Mouse (Mus musculus) T-helper 2 cell (primary cell): ENCODE data around the gene Gabrp.

ENCODE experiments used
- in situ Hi-C: fragments of 300-600 bp; cut with MboI, MseI; formaldehyde crosslinking; loops from one replicate; pipeline ENCODE4 v1.15.1; 2025; ENCODE audit warnings: high pct_unique_total_duplicates

The Gabrp gene

DNA sequence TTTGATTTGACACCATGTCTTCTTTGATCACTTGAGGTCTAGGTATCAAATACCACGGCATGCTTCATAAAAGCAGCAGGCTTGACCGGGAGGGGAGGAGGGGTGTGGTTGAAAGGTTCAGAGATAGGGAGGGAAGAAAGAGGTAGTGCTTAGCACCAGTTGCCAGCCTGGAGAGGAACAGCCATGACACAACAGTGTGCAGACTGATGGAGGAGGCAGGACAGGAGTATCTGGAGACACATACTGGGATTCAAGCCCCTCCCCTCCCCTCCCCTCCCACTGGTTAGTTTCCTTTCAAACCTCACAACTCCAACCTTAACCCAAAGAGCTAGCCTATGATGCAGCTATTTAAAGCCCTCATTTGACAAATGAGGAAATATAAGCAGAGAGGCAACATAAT lies 49.2 kb downstream of the Gabrp start:
- in situ Hi-C loops = no loop called here

- in situ Hi-C loops = no loop called here
Measured at GRCm38 (mm10) chr11:33513376-33513991, 65.3 kb downstream of the Gabrp start, which contains the start of gene Ranbp17. Gene Ranbp17 (minus strand): TSS chr11:33513746.

- in situ Hi-C loops = no loop called here
Measured at GRCm38 (mm10) chr11:33512854-33513375, 65.8 kb downstream of the Gabrp start.

DNA sequence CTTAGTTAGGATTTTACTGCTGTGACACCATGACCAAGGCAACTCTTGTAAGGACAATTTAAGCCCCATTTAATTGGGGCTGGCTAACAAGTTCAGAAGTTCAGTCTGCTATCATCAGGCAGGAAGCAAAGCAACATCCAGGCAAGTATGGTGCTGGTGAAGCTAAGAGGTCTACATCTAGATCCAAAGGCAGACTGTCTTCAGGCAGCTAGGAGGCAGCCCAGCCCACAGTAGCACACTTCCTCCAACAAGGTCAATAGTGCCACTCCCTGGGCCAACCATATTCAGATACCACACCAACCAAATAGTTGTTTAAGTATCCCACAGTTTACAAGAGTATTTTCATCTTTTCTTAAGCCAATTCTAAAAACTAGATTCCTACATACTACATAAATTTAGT lies 69.4 kb downstream of the Gabrp start:
- in situ Hi-C loops = no loop called here
